Mouse (Mus musculus): Measurements from ENCODE around the gene Tdrd1.

GRCm38 (mm10) chr19:56915084-56915483 is 89.1 kb downstream of the Tdrd1 start:
- TF ChIP-seq POLR2A (IDR thresholded peaks at IDR 0.05; ENCODE audit: control insufficient read depth, extremely low read depth, insufficient read depth, low read length, poor library complexity): no peak
- no peak for TF ChIP-seq CTCF (IDR thresholded peaks at IDR 0.05; ENCODE audit: borderline replicate concordance, control insufficient read depth, extremely low read depth, insufficient read depth, low read length, poor library complexity)
